Mouse (Mus musculus) testis, adult 2 months (tissue): ENCODE data around the gene Ube2o. TPM values are rescaled to one million over a fixed set of nuclear protein-coding genes. Genes with fewer than 3 reads are reported as not detected.

Experiments used
- H3K27ac ChIP-seq: fragments of 200-500 bp; 2 replicates; pipeline ENCODE4 v1.5.1; 2012; ENCODE audit warnings: low read depth, low read length; ENCODE audit not compliant: control insufficient read depth, insufficient read depth
- H3K27me3 ChIP-seq: fragments of 200-500 bp; 2 replicates; pipeline ENCODE4 v1.6.1; 2012; ENCODE audit warnings: mild to moderate bottlenecking, low read length, moderate library complexity; ENCODE audit not compliant: control insufficient read depth, insufficient read depth
- H3K36me3 ChIP-seq: fragments of 200-500 bp; 2 replicates; pipeline ENCODE4 v1.6.1; 2012; ENCODE audit warnings: mild to moderate bottlenecking, low read length; ENCODE audit not compliant: control insufficient read depth, insufficient read depth
- H3K4me1 ChIP-seq: fragments of 200-500 bp; 2 replicates; pipeline ENCODE4 v1.6.1; 2012; ENCODE audit warnings: low read length; ENCODE audit not compliant: control insufficient read depth, insufficient read depth
- H3K4me3 ChIP-seq: fragments of 200-500 bp; 2 replicates; pipeline ENCODE4 v1.5.1; 2012; ENCODE audit warnings: low read depth, mild to moderate bottlenecking, low read length, moderate library complexity, mixed read lengths; ENCODE audit not compliant: control insufficient read depth
- CTCF ChIP-seq: fragments of 200-500 bp; IDR thresholded peaks from 2 replicates; pipeline ENCODE4 v1.5.1; 2012; ENCODE audit warnings: low read depth, mild to moderate bottlenecking, inconsistent platforms, low read length, moderate library complexity; ENCODE audit not compliant: control insufficient read depth, insufficient read depth, insufficient replicate concordance
- POLR2A ChIP-seq: fragments of 200-500 bp; IDR thresholded peaks from 2 replicates; pipeline ENCODE4 v1.6.1; 2012; ENCODE audit warnings: low read depth, mild to moderate bottlenecking, inconsistent platforms, low read length, moderate library complexity; ENCODE audit not compliant: control insufficient read depth
- polyA plus RNA-seq: library from polyadenylated mRNA; depleted of rRNA; stranded (reverse); fragments of >200 nt; gene quantifications from 2 replicates; pipeline ENCODE4 v1.2.3, GENCODE M21; 2012

Gene Ube2o
- polyA plus RNA-seq, 1 experiment: 31.6 TPM

- Histone ChIP-seq H3K4me1 (peaks cover 3% of the 10 kb centered on the region; the same call in 1 of the 2 replicates), H3K4me3 (no peak overlapping the region), H3K36me3 (peaks cover 6% of the 10 kb centered on the region), H3K27ac (no peak overlapping the region), H3K27me3 (no peaks in the 10 kb centered on the region)
- TF ChIP-seq POLR2A (no peak; the same call in 1 of the 2 replicates), CTCF (no peak)
Measured at GRCm38 (mm10) chr11:116548780-116549179, 32.5 kb downstream of the Ube2o start.

- H3K36me3 ChIP-seq: peaks cover 6% of the 10 kb centered on the region
- H3K4me1 ChIP-seq: peaks cover 3% of the 10 kb centered on the region; the same call in 1 of the 2 replicates
- no peak for TF ChIP-seq CTCF
- TF ChIP-seq POLR2A: no peak
- H3K27ac ChIP-seq: no peak overlapping the region
- no peak overlapping the region for H3K4me3 ChIP-seq
- no peaks in the 10 kb centered on the region for H3K27me3 ChIP-seq
Measured at GRCm38 (mm10) chr11:116547296-116548060, 33.8 kb downstream of the Ube2o start.

- H3K27me3 ChIP-seq: no peaks in the 10 kb centered on the region
- peaks cover 10% of the 10 kb centered on the region for H3K36me3 ChIP-seq
- no peaks in the 10 kb centered on the region for H3K4me1 ChIP-seq
- TF ChIP-seq CTCF (peak; percentile 67; the same call in 1 of the 2 replicates), POLR2A (no peak; the same call in 1 of the 2 replicates)
- H3K4me3 ChIP-seq: no peak overlapping the region
- H3K27ac ChIP-seq: no peak overlapping the region
Measured at GRCm38 (mm10) chr11:116543110-116543509, 38.1 kb downstream of the Ube2o start.

GRCm38 (mm10) chr11:116541183-116541582 is 40.1 kb downstream of the Ube2o start:
- no peak overlapping the region for H3K27ac ChIP-seq
- H3K27me3 ChIP-seq: no peaks in the 10 kb centered on the region
- no peak overlapping the region for H3K4me3 ChIP-seq
- peaks cover 4% of the 10 kb centered on the region for H3K36me3 ChIP-seq
- TF ChIP-seq POLR2A (no peak), CTCF (no peak)
- no peaks in the 10 kb centered on the region for H3K4me1 ChIP-seq

GRCm38 (mm10) chr11:116538142-116538735 is 43.0 kb downstream of the Ube2o start:
- no peak overlapping the region for H3K4me3 ChIP-seq
- no peak overlapping the region for H3K27ac ChIP-seq
- peaks cover 4% of the 10 kb centered on the region for H3K36me3 ChIP-seq
- no peak for TF ChIP-seq POLR2A
- no peak for TF ChIP-seq CTCF
- H3K4me1 ChIP-seq: peaks cover 9% of the 10 kb centered on the region
- no peaks in the 10 kb centered on the region for H3K27me3 ChIP-seq

GRCm38 (mm10) chr11:116537388-116537787 is 43.9 kb downstream of the Ube2o start:
- H3K36me3 ChIP-seq: peaks cover 4% of the 10 kb centered on the region
- TF ChIP-seq CTCF (no peak), POLR2A (no peak)
- H3K4me1 ChIP-seq: peaks cover 12% of the 10 kb centered on the region
- 0 out of 2 replicates have a peak, but pooled peaks cover 2% of the 10 kb centered on the region for H3K27me3 ChIP-seq
- H3K27ac ChIP-seq: no peak overlapping the region
- H3K4me3 ChIP-seq: no peak overlapping the region

- peaks cover 4% of the 10 kb centered on the region for H3K36me3 ChIP-seq
- H3K4me3 ChIP-seq: no peak overlapping the region
- peaks cover 19% of the 10 kb centered on the region for H3K4me1 ChIP-seq
Measured at GRCm38 (mm10) chr11:116536685-116537084, 44.6 kb downstream of the Ube2o start.

More at GRCm38 (mm10) chr11:116536685-116537084, 44.6 kb downstream of the Ube2o start:
- Histone ChIP-seq H3K27me3 (0 out of 2 replicates have a peak, but pooled peaks cover 2% of the 10 kb centered on the region), H3K27ac (no peak overlapping the region)
- TF ChIP-seq POLR2A: no peak
- TF ChIP-seq CTCF: no peak
